Mouse (Mus musculus) liver, embryonic 14.5 days (tissue): Measurements from ENCODE around the gene Pkig. TPM values are rescaled to one million over a fixed set of nuclear protein-coding genes. Genes with fewer than 3 reads are reported as not detected.

Experiments used
- ATAC-seq: fragments of 200-750 bp; cut with Nextera tagmentation; 2 replicates; pipeline ENCODE4 v1.8.0; 2017; ENCODE audit warnings: moderate number of reproducible peaks, mild to moderate bottlenecking, moderate library complexity; ENCODE audit not compliant: insufficient read depth
- DNase-seq, 3 experiments: peaks; one replicate each; pipeline ENCODE4 v3.0.0-alpha.2; 2012 to 2013; ENCODE audit warnings: low read depth in 3 of 3, low spot score in 3 of 3
- H3K27ac ChIP-seq: fragments of 300-500 bp; sonication (generic); 2 replicates; pipeline ENCODE4 v1.5.1; 2014; ENCODE audit warnings: moderate library complexity, mild to moderate bottlenecking, control low read depth, inconsistent platforms
- H3K27me3 ChIP-seq: fragments of 300-500 bp; sonication (generic); 2 replicates; pipeline ENCODE4 v1.6.1; 2014; ENCODE audit warnings: mild to moderate bottlenecking, low read length, moderate library complexity; ENCODE audit not compliant: control insufficient read depth, insufficient read depth
- H3K36me3 ChIP-seq: fragments of 300-500 bp; sonication (generic); replicated peaks from 2 replicates; pipeline ENCODE4 v1.6.1; 2014; ENCODE audit warnings: low read depth; ENCODE audit not compliant: control insufficient read depth, insufficient read depth
- H3K4me1 ChIP-seq, 2 experiments: fragments of 200-500 bp in 1 of 2; fragments of 300-500 bp in 1 of 2; sonication (generic) in 1 of 2; replicated peaks; 2 replicates each; pipeline ENCODE4 v1.6.1; 2012 to 2014; ENCODE audit warnings: antibody characterized with exemption in 1 of 2, inconsistent platforms in 1 of 2, low read length in 1 of 2; ENCODE audit not compliant: control insufficient read depth in 2 of 2, insufficient read depth in 2 of 2
- H3K4me2 ChIP-seq: fragments of 300-500 bp; sonication (generic); 2 replicates; pipeline ENCODE4 v1.6.1; 2014; ENCODE audit warnings: low read depth, mild to moderate bottlenecking, control low read depth, moderate library complexity
- H3K4me3 ChIP-seq, 2 experiments: fragments of 200-500 bp in 1 of 2; fragments of 300-500 bp in 1 of 2; sonication (generic) in 1 of 2; 2 replicates each; pipeline ENCODE4 v1.5.1; 2012 to 2014; ENCODE audit warnings: low read depth in 2 of 2, low read length in 2 of 2, mild to moderate bottlenecking in 2 of 2, control low read depth in 1 of 2, inconsistent platforms in 1 of 2, moderate library complexity in 1 of 2; ENCODE audit not compliant: insufficient read depth in 1 of 2
- H3K9ac ChIP-seq: fragments of 300-500 bp; sonication (generic); replicated peaks from 2 replicates; pipeline ENCODE4 v1.6.1; 2014; ENCODE audit warnings: mild to moderate bottlenecking, control low read depth, moderate library complexity
- H3K9me3 ChIP-seq: fragments of 300-500 bp; sonication (generic); 2 replicates; pipeline ENCODE4 v1.6.1; 2016; ENCODE audit warnings: low read length, mixed read lengths; ENCODE audit not compliant: control insufficient read depth
- CTCF ChIP-seq: IDR thresholded peaks from 2 replicates; pipeline ENCODE4 v1.5.1; 2016; ENCODE audit warnings: antibody characterized with exemption, low read depth, control low read depth
- EP300 ChIP-seq: IDR thresholded peaks from 2 replicates; pipeline ENCODE4 v1.6.1; 2016; ENCODE audit warnings: antibody characterized with exemption, low read depth
- WGBS: fragments of 180-500 bp; shearing (Covaris S2); extraction: QIAGEN DNeasy Blood & Tissue Kit; methylation state at CpG from one replicate; pipeline ENCODE4 v1.1.7; 2014; ENCODE audit not compliant: insufficient replicate concordance; 5-methylcytosine and 5-hydroxymethylcytosine counted together
- polyA plus RNA-seq, 2 experiments: library from polyadenylated mRNA; depleted of rRNA in 1 of 2; stranded (reverse) in 1 of 2; unstranded in 1 of 2; fragments of >200 nt; fragmentation: Nextera tagmentation in 1 of 2; extraction: Ambion mirVana in 1 of 2; gene quantifications; 2 replicates each; pipeline versions ENCODE4 v1.2.1 to v1.2.3; 2012 to 2014

The Pkig gene
- polyA plus RNA-seq, 2 experiments: 50.9 to 99.0 TPM

DNA sequence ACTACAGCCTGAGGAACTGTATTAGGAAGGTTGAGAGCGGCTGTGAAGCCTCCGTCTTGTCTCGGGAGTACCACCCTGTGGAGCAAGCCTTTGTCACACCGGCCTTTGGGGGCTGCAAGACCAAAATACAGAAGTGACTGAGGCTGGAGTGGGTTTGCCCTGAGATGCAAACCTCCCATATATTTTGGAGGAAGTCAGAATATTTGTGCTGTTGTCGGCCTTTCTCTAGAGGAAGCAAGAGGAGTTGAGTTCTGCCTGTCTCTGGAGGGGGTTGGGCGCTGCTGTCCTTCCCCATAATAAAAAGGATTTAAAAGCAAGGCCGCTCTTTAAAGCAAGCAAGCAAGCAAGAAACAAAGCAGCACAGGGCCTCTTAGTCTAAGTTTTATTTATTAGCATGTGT lies 103.2 kb downstream of the Pkig start:
- Histone ChIP-seq H3K4me1 (no peaks in the 10 kb centered on the region), H3K27ac (no peak overlapping the region), H3K36me3 (no peaks in the 10 kb centered on the region), H3K4me2 (no peak overlapping the region), H3K27me3 (no peaks in the 10 kb centered on the region), H3K9me3 (no peaks in the 10 kb centered on the region), H3K9ac (no peak overlapping the region), H3K4me3 (no peak overlapping the region)
- DNase-seq (no peak), ATAC-seq (no peak)
- WGBS: 44% methylated on average over 7 of the region's 7 CpGs
- TF ChIP-seq CTCF: no peak
- TF ChIP-seq EP300: no peak

DNA sequence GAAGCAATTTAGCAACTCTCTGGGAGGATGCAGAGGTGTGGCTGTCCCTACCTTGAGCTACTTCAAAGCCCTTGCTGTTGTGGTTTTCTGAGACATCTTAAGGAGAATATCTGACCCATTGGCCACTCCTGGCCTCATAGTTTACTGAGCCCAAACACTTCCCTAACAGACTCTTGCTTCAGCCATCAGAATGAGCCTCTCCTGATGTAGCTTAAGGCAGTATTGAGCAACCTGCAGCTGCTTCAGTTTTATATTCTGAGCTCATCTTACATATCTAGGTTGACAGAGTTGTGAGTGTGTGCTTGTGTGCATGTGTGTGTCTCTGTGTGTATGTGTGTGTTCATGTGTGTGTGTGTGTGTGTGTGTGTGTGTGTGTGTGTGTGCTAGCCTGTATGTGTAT lies 108.1 kb downstream of the Pkig start:
- Histone ChIP-seq H3K4me3 (no peak overlapping the region), H3K36me3 (no peaks in the 10 kb centered on the region), H3K27me3 (no peaks in the 10 kb centered on the region), H3K9me3 (no peaks in the 10 kb centered on the region), H3K9ac (no peak overlapping the region), H3K27ac (no peak overlapping the region), H3K4me2 (no peak overlapping the region), H3K4me1 (no peaks in the 10 kb centered on the region)
- no peak for TF ChIP-seq CTCF
- no peak for TF ChIP-seq EP300
- DNase-seq (no peak), ATAC-seq (no peak)

DNA sequence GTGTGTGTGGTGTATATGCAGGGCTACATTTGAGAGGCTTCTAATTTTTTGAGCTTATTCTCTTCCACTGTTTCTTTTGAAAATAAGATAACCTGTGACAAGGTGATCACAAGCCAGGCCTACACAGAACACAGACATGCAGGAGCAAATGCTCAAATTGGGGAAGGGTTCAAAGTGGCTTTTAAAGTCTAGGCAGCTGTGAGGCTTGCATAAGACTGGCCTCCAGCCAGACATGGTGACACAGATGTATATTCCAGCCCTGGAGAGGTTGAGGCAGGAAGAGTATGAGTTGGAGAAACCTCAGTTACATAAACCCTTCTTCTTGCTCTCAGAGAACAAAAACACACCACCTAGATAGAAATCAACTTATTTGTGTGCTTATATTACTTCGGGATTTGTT lies 108.7 kb downstream of the Pkig start:
- Histone ChIP-seq H3K9me3 (no peaks in the 10 kb centered on the region), H3K27ac (no peak overlapping the region), H3K4me2 (no peak overlapping the region), H3K9ac (no peak overlapping the region), H3K4me1 (no peaks in the 10 kb centered on the region), H3K27me3 (no peaks in the 10 kb centered on the region), H3K36me3 (no peaks in the 10 kb centered on the region), H3K4me3 (no peak overlapping the region)
- TF ChIP-seq EP300 (no peak), CTCF (no peak)
- DNase-seq (no peak), ATAC-seq (no peak)
- 36% methylated on average over 1 of the region's 1 CpGs for WGBS

DNA sequence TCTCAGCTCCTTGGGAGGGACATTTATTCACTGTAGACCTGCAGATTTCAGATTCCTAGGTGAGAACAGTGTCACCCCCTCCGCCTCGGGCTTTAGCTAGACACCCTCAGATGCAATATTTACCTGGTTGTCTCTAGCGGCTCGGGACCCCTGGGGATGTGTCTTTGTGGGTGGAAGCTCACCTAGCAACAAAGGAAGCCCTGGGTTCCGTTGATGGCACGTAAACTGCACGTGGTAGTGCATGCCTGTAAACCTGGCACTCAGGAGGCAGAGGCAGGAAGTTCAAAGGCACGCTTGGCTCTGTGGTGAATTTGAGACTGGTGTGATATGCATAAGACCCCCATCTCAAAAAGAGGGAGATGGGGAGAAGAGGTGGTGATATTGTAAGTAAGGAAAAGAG lies 112.5 kb downstream of the Pkig start:
- WGBS: 53% methylated on average over 8 of the region's 8 CpGs
- Histone ChIP-seq H3K27me3 (no peaks in the 10 kb centered on the region), H3K4me2 (no peak overlapping the region), H3K9me3 (no peaks in the 10 kb centered on the region), H3K36me3 (no peaks in the 10 kb centered on the region), H3K4me3 (no peak overlapping the region), H3K9ac (no peak overlapping the region), H3K4me1 (no peaks in the 10 kb centered on the region), H3K27ac (no peak overlapping the region)
- DNase-seq (no peak), ATAC-seq (no peak)
- TF ChIP-seq CTCF (no peak), EP300 (no peak)

Other genes with a start within 250 kb of the Pkig start
- gene Oser1, start 233.7 kb upstream of the Pkig start, polyA plus RNA-seq (2012; rRNA removed): 10.1 and 12.8 TPM in 2 replicates
- gene Oser1, start 233.7 kb upstream of the Pkig start, polyA plus RNA-seq (2014; fragmentation: Nextera tagmentation; extraction: Ambion mirVana): 31.3 and 34.6 TPM in 2 replicates
- 0.03 and 0.18 TPM in 2 replicates for gene Gdap1l1, start 219.9 kb upstream of the Pkig start, polyA plus RNA-seq (2012; rRNA removed)
- gene Gdap1l1, start 219.9 kb upstream of the Pkig start, polyA plus RNA-seq (2014; fragmentation: Nextera tagmentation; extraction: Ambion mirVana): 0.11 TPM in 1 of 2 replicates, not detected in the other
- 1.8 and 1.9 TPM in 2 replicates for gene Fitm2, start 185.8 kb upstream of the Pkig start, polyA plus RNA-seq (2012; rRNA removed)
- 3.0 and 3.1 TPM in 2 replicates for gene Fitm2, start 185.8 kb upstream of the Pkig start, polyA plus RNA-seq (2014; fragmentation: Nextera tagmentation; extraction: Ambion mirVana)
- not detected in 2 replicates for gene R3hdml, start 166.1 kb upstream of the Pkig start, polyA plus RNA-seq (2012; rRNA removed)
- gene R3hdml, start 166.1 kb upstream of the Pkig start, polyA plus RNA-seq (2014; fragmentation: Nextera tagmentation; extraction: Ambion mirVana): not detected in 2 replicates
- gene Hnf4a, start 151.6 kb upstream of the Pkig start, polyA plus RNA-seq (2012; rRNA removed): 22.9 and 23.2 TPM in 2 replicates
- 10.6 and 11.6 TPM in 2 replicates for gene Hnf4a, start 151.6 kb upstream of the Pkig start, polyA plus RNA-seq (2014; fragmentation: Nextera tagmentation; extraction: Ambion mirVana)
- 3.4 and 5.3 TPM in 2 replicates for gene Ttpal, start 56.1 kb upstream of the Pkig start, polyA plus RNA-seq (2012; rRNA removed)
- 10.0 and 11.5 TPM in 2 replicates for gene Ttpal, start 56.1 kb upstream of the Pkig start, polyA plus RNA-seq (2014; fragmentation: Nextera tagmentation; extraction: Ambion mirVana)
- gene Serinc3, start 13.3 kb upstream of the Pkig start, polyA plus RNA-seq (2012; rRNA removed): 225 and 257 TPM in 2 replicates
- gene Serinc3, start 13.3 kb upstream of the Pkig start, polyA plus RNA-seq (2014; fragmentation: Nextera tagmentation; extraction: Ambion mirVana): 165 TPM in 2 replicates
- 1.7 and 2.9 TPM in 2 replicates for gene Ada, start 91.9 kb downstream of the Pkig start, polyA plus RNA-seq (2012; rRNA removed)
- 3.8 and 4.1 TPM in 2 replicates for gene Ada, start 91.9 kb downstream of the Pkig start, polyA plus RNA-seq (2014; fragmentation: Nextera tagmentation; extraction: Ambion mirVana)
- gene Ccn5, start 162.5 kb downstream of the Pkig start, polyA plus RNA-seq (2012; rRNA removed): not detected in 2 replicates
- gene Ccn5, start 162.5 kb downstream of the Pkig start, polyA plus RNA-seq (2014; fragmentation: Nextera tagmentation; extraction: Ambion mirVana): 0.11 TPM in 1 of 2 replicates, not detected in the other
- not detected in 2 replicates for gene Kcnk15, start 195.3 kb downstream of the Pkig start, polyA plus RNA-seq (2012; rRNA removed)
- not detected in 2 replicates for gene Kcnk15, start 195.3 kb downstream of the Pkig start, polyA plus RNA-seq (2014; fragmentation: Nextera tagmentation; extraction: Ambion mirVana)